Mouse (Mus musculus) Patski (cell line): ENCODE results near the gene Trappc10. TPM values are rescaled to one million over a fixed set of nuclear protein-coding genes. Genes with fewer than 3 reads are reported as not detected.

ENCODE experiments used
- ATAC-seq: fragments of 100-300 bp; one replicate; pipeline ENCODE4 v1.8.0; 2021
- CTCF ChIA-PET: fragments of 350-600 bp; sonication (Branson Sonifier 250); formaldehyde crosslinking; loops from one replicate; lab custom pipeline; 2022; ENCODE audit warnings: inconsistent platforms; lab: Charles Lee
- POLR2A ChIA-PET: fragments of 350-600 bp; sonication (Branson Sonifier 250); formaldehyde crosslinking; loops from one replicate; lab custom pipeline; 2022; ENCODE audit warnings: antibody characterized with exemption, inconsistent platforms; lab: Charles Lee
- DNase-seq: peaks from one replicate; pipeline ENCODE4 v3.0.0-alpha.2; 2011; ENCODE audit warnings: low read depth, low spot score
- H3K27me3 ChIP-seq: fragments of 371-371 bp; one replicate; pipeline ENCODE4 v1.5.1; 2021
- CTCF ChIP-seq: fragments of 100-300 bp; IDR thresholded peaks from one replicate; pipeline ENCODE4 v1.5.1; 2021
- in situ Hi-C: fragments of 300-500 bp; cut with MboI; formaldehyde crosslinking; loops from 3 replicates; pipeline ENCODE4 v1.11.1; 2018; ENCODE audit warnings: low pct_unique_long_range_greater_than_20kb, mixed read lengths
- polyA plus RNA-seq: library from polyadenylated mRNA; unstranded; gene quantifications from one replicate; pipeline ENCODE4 v1.2.3, GENCODE M21; 2021

Gene Trappc10
- polyA plus RNA-seq: 40.0 TPM

- TF ChIP-seq CTCF: no peak
- ChIA-PET CTCF (interaction anchor here (0.9 to 1.6 kb wide), 4 partner anchors 12 to 19 kb away, joined by 3 to 5 read pairs (median 4); no protein-coding TSS in a partner anchor), POLR2A (interaction anchor here (0.6 to 1.3 kb wide), 8 partner anchors 11 to 190 kb away, joined by 3 read pairs; partner anchors contain the start of gene Pwp2)
- in situ Hi-C loops: no loop called here
- no peak for DNase-seq
- ATAC-seq: peak; percentile 80
- no peaks in the 10 kb centered on the region for H3K27me3 ChIP-seq
Measured at GRCm38 (mm10) chr10:78244438-78245224, at the start of gene Trappc10. Gene Trappc10, minus strand, starts transcription at chr10:78244641.

- ChIA-PET CTCF (no interaction called here), POLR2A (no interaction called here)
- DNase-seq (no peak), ATAC-seq (no peak)
- in situ Hi-C loops: no loop called here
- TF ChIP-seq CTCF: no peak
- H3K27me3 ChIP-seq: no peaks in the 10 kb centered on the region
Measured at GRCm38 (mm10) chr10:78293576-78293975, 49.1 kb upstream of the Trappc10 start.

DNA sequence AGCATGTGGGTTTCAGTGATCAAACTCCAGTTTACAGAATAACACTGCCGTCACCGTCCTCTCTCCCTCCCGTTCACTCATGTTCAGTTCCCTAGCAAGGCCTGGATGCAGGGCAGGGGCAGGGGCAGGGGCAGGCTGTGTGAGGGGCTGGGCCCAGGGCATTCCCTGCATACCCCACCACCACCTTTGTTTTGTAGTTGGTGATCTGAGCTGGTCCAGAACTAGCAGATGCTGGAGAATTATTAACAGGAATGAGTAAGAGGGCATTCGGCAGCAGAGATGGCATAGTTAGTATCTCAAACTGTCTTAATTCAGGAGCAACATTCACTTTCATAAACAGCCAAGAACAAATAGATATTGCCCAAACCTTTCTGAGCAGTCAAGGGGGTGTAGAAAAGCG is 47.9 kb upstream of the Trappc10 start:
- in situ Hi-C loops: no loop called here
- no peak for DNase-seq
- CTCF ChIA-PET: no interaction called here
- no peaks in the 10 kb centered on the region for H3K27me3 ChIP-seq
- POLR2A ChIA-PET: no interaction called here
- peak; percentile 60 for ATAC-seq
- no peak for TF ChIP-seq CTCF

DNA sequence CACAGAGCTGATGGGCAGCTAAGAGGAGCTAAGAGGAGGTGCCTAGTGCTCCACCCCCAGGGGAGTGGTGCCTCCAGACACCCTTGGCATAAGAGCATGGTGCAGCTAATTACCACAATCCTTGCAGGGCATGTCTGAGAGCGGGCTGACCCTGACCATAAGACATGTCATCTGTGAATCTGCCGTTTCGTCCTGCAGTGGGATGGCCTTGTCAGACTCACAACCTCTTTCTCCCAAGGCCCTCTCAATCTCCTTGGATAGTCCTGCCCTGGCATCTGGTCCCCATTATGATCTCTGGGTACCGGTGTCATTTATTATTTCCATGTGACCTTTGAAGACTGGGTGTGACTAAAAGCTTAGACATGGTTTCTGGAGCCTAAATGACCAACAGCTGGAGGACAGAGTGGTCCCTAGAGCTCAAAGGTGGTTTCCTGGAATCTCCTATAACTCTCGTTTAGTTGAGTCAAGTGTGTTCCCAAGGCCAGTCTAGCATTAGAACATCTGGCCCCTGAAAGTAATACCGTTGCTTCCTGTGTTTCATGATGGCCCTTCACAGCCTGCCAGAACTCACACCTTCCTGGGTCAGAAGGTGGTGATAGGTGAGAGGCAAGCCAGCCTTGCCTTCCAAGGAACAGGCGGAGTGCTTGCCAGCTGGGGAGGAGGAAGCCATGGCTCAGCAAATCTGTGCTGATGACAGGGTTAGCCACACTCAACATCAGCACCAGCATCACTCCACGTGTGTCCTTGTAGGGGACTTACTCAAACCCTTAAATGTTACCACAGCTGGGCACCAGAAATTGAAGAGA is 46.5 kb upstream of the Trappc10 start:
- CTCF ChIA-PET: interaction anchor here (1.3 kb wide), 1 partner anchor 122 kb away, joined by 3 read pairs; the partner anchor contains the start of gene Rrp1
- H3K27me3 ChIP-seq: no peaks in the 10 kb centered on the region
- no peak for ATAC-seq
- POLR2A ChIA-PET: no interaction called here
- no peak for TF ChIP-seq CTCF
- DNase-seq: no peak
- in situ Hi-C loops: no loop called here

GRCm38 (mm10) chr10:78288896-78289295 is 44.5 kb upstream of the Trappc10 start:
- TF ChIP-seq CTCF: no peak
- DNase-seq: no peak
- POLR2A ChIA-PET: no interaction called here
- ATAC-seq: no peak
- in situ Hi-C loops: no loop called here
- CTCF ChIA-PET: no interaction called here
- H3K27me3 ChIP-seq: no peaks in the 10 kb centered on the region

DNA sequence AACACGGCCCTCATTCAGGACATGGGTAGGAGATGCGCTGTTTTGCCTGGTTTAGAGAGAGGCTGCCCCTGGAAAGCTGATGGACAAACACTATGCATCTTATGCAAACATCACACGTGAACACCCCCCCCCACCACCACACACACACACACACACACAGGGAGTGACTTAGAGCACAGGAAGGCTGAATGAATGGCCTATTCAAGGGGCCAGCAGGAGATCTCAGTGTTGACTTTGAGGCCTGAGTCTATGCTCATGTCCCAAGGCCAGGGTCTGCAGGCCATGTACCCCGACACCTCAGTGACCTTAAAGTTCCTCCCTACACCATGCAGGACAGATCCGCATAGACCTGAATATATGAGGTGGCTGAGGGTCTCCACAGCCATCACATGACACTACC is 43.7 kb upstream of the Trappc10 start:
- ATAC-seq: no peak
- no peak for TF ChIP-seq CTCF
- H3K27me3 ChIP-seq: no peaks in the 10 kb centered on the region
- in situ Hi-C loops: no loop called here
- ChIA-PET POLR2A (no interaction called here), CTCF (no interaction called here)
- no peak for DNase-seq

GRCm38 (mm10) chr10:78287465-78288132 is 43.2 kb upstream of the Trappc10 start:
- ATAC-seq (no peak), DNase-seq (no peak)
- ChIA-PET POLR2A (no interaction called here), CTCF (interaction anchor here (1.0 kb wide), 1 partner anchor 90 kb away, joined by 4 read pairs; no protein-coding TSS in a partner anchor)
- TF ChIP-seq CTCF: no peak
- no peaks in the 10 kb centered on the region for H3K27me3 ChIP-seq
- in situ Hi-C loops: no loop called here

- in situ Hi-C loops: no loop called here
- H3K27me3 ChIP-seq: no peaks in the 10 kb centered on the region
- POLR2A ChIA-PET: interaction anchor here (0.7 kb wide), 1 partner anchor 9 kb away, joined by 3 read pairs; no protein-coding TSS in a partner anchor
- ATAC-seq (no peak), DNase-seq (no peak)
- CTCF ChIA-PET: interaction anchor here (1.0 kb wide), 1 partner anchor 38 kb away, joined by 3 read pairs; no protein-coding TSS in a partner anchor
- no peak for TF ChIP-seq CTCF
Measured at GRCm38 (mm10) chr10:78285959-78286358, 41.5 kb upstream of the Trappc10 start.

- TF ChIP-seq CTCF: no peak
- no peaks in the 10 kb centered on the region for H3K27me3 ChIP-seq
- POLR2A ChIA-PET: interaction anchor here (0.7 kb wide), 1 partner anchor 10 kb away, joined by 3 read pairs; no protein-coding TSS in a partner anchor
- ATAC-seq (no peak), DNase-seq (no peak)
- in situ Hi-C loops: no loop called here
- CTCF ChIA-PET: no interaction called here
Measured at GRCm38 (mm10) chr10:78285409-78285808, 41.0 kb upstream of the Trappc10 start.

DNA sequence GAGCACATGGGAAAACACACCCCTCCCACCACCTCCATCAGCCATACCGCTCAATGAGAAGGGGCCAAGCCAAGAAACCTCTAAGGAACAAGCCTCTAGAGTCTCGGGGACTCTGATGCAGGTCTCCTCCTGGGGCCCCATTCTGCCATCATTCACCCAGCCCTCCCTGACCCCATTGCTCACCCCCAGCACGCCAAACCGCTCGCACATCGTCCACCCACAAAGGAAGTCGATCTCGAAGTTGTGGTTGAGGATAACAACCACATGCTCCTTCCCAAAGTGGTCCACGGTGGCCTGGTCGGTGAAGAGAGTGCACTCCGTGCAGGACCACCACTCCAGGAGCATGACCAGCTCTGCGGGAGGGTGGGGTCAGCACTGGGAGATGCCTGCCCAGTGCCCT is 40.4 kb upstream of the Trappc10 start:
- POLR2A ChIA-PET: interaction anchor here (0.5 kb wide), 1 partner anchor 26 kb away, joined by 3 read pairs; no protein-coding TSS in a partner anchor
- H3K27me3 ChIP-seq: no peaks in the 10 kb centered on the region
- TF ChIP-seq CTCF: no peak

More for the DNA sequence above, 40.4 kb upstream of the Trappc10 start:
- in situ Hi-C loops: no loop called here
- no peak for ATAC-seq
- no peak for DNase-seq
- CTCF ChIA-PET: no interaction called here
